Mouse (Mus musculus) left cerebral cortex, adult 6 months (tissue): ENCODE data around the gene Tmem80. TPM values are rescaled to one million over a fixed set of nuclear protein-coding genes. Genes with fewer than 3 reads are reported as not detected.

Experiments used
- long read RNA-seq, 2 experiments: library from polyadenylated mRNA; unstranded; transcript quantifications; one replicate each; pipeline ENCODE4 v2.0.0; 2019 to 2020
- polyA plus RNA-seq: library from polyadenylated mRNA; unstranded; fragments of <200 nt; fragmentation: Nextera tagmentation; gene quantifications from 2 replicates; pipeline ENCODE4 v1.2.3, GENCODE M21; 2021

Tmem80 gene
- 33.0 and 33.7 TPM in 2 replicates for polyA plus RNA-seq
- long read RNA-seq, experiment 1, transcript Tmem80-201 (6 exons, 1,800 nt): major isoform, 35 of 67 reads
- long read RNA-seq, experiment 1, transcript Tmem80-203 (3 exons, 669 nt): minor isoform, 5 of 67 reads
- long read RNA-seq, experiment 1, transcript Tmem80-202 (5 exons, 959 nt): minor isoform, 7 of 67 reads
- long read RNA-seq, experiment 1, partial matches to known transcripts: 0 of 67 reads
- long read RNA-seq, experiment 1, other reads (novel, unspliced or antisense): 15 of 67 reads
- long read RNA-seq, experiment 2, transcript Tmem80-203 (3 exons, 669 nt): major isoform, 8 of 29 reads
- long read RNA-seq, experiment 2, transcript Tmem80-201 (6 exons, 1,800 nt): minor isoform, 6 of 29 reads
- long read RNA-seq, experiment 2, transcript Tmem80-202 (5 exons, 959 nt): minor isoform, 6 of 29 reads
- long read RNA-seq, experiment 2, partial matches to known transcripts: 0 of 29 reads
- long read RNA-seq, experiment 2, other reads (novel, unspliced or antisense): 6 of 29 reads

GRCm38 (mm10) chr7:141327469-141328372, at the start of gene Tmem80, which contains the start of gene Deaf1:
TSS of gene Tmem80 (plus strand) at chr7:141327739.
TSS of gene Deaf1 (minus strand) at chr7:141327690.

GRCm38 (mm10) chr7:141278766-141279590, 48.6 kb upstream of the Tmem80 start, which contains the start of gene Sct:
TSS of gene Sct (minus strand) at chr7:141279133.

GRCm38 (mm10) chr7:141291921-141292582, 35.5 kb upstream of the Tmem80 start, which contains the start of gene Drd4:
TSS of gene Drd4 (plus strand) at chr7:141292006.

GRCm38 (mm10) chr7:141338576-141339131, 11.1 kb downstream of the Tmem80 start, which contains the start of gene Eps8l2:
TSS of gene Eps8l2 (plus strand) at chr7:141338880.

Other genes with a start within 250 kb of the Tmem80 start
- gene Pkp3, start 249.5 kb upstream of the Tmem80 start, polyA plus RNA-seq: 0.23 TPM in 1 of 2 replicates, not detected in the other
- gene Sigirr, start 227.2 kb upstream of the Tmem80 start, polyA plus RNA-seq: 2.1 TPM in 2 replicates
- not detected in 2 replicates for gene Ano9, start 209.9 kb upstream of the Tmem80 start, polyA plus RNA-seq
- 33.2 and 42.7 TPM in 2 replicates for gene Ptdss2, start 205.4 kb upstream of the Tmem80 start, polyA plus RNA-seq
- 51.2 and 65.7 TPM in 2 replicates for gene Rnh1, start 154.9 kb upstream of the Tmem80 start, polyA plus RNA-seq
- gene Hras, start 133.7 kb upstream of the Tmem80 start, polyA plus RNA-seq: 68.2 and 284 TPM in 2 replicates
- gene Lrrc56, start 133.6 kb upstream of the Tmem80 start, polyA plus RNA-seq: 3.4 and 3.9 TPM in 2 replicates
- not detected in 2 replicates for gene Lmntd2, start 113.7 kb upstream of the Tmem80 start, polyA plus RNA-seq
- 1.9 and 2.6 TPM in 2 replicates for gene Rassf7, start 111.9 kb upstream of the Tmem80 start, polyA plus RNA-seq
- gene Phrf1, start 99.0 kb upstream of the Tmem80 start, polyA plus RNA-seq: 17.9 and 20.5 TPM in 2 replicates
- 2.1 and 4.0 TPM in 2 replicates for gene Irf7, start 61.3 kb upstream of the Tmem80 start, polyA plus RNA-seq
- not detected in 2 replicates for gene Cdhr5, start 51.0 kb upstream of the Tmem80 start, polyA plus RNA-seq
- 0.45 and 0.78 TPM in 2 replicates for gene Sct, start 48.6 kb upstream of the Tmem80 start, polyA plus RNA-seq
- 0.55 and 0.61 TPM in 2 replicates for gene Drd4, start 35.7 kb upstream of the Tmem80 start, polyA plus RNA-seq
- 54.9 and 58.5 TPM in 2 replicates for gene Deaf1, start within 50 bp of the Tmem80 start, polyA plus RNA-seq
- gene Eps8l2, start 11.1 kb downstream of the Tmem80 start, polyA plus RNA-seq: 3.2 and 5.2 TPM in 2 replicates
- 241 and 260 TPM in 2 replicates for gene Taldo1, start 64.5 kb downstream of the Tmem80 start, polyA plus RNA-seq
- 38.8 and 54.8 TPM in 2 replicates for gene Gatd1, start 86.4 kb downstream of the Tmem80 start, polyA plus RNA-seq
- gene Cend1, start 101.8 kb downstream of the Tmem80 start, polyA plus RNA-seq: 211 and 240 TPM in 2 replicates
- gene Slc25a22, start 110.2 kb downstream of the Tmem80 start, polyA plus RNA-seq: 82.6 and 134 TPM in 2 replicates
- 0.28 and 0.41 TPM in 2 replicates for gene Pidd1, start 116.3 kb downstream of the Tmem80 start, polyA plus RNA-seq
- gene Rplp2, start 119.6 kb downstream of the Tmem80 start, polyA plus RNA-seq: 2,138 and 2,186 TPM in 2 replicates
- 14.2 and 16.1 TPM in 2 replicates for gene Pnpla2, start 127.5 kb downstream of the Tmem80 start, polyA plus RNA-seq
- 3.8 and 5.6 TPM in 2 replicates for gene Cracr2b, start 133.4 kb downstream of the Tmem80 start, polyA plus RNA-seq
- gene Cd151, start 139.7 kb downstream of the Tmem80 start, polyA plus RNA-seq: 19.9 and 43.0 TPM in 2 replicates
- 81.1 and 93.5 TPM in 2 replicates for gene Polr2l, start 147.4 kb downstream of the Tmem80 start, polyA plus RNA-seq
- gene Tspan4, start 147.5 kb downstream of the Tmem80 start, polyA plus RNA-seq: 24.3 and 26.7 TPM in 2 replicates
- gene Chid1, start 212.1 kb downstream of the Tmem80 start, polyA plus RNA-seq: 50.6 and 67.4 TPM in 2 replicates
- gene Ap2a2, start 234.4 kb downstream of the Tmem80 start, polyA plus RNA-seq: 81.2 and 127 TPM in 2 replicates